Mouse (Mus musculus): ENCODE data around the gene Dlgap1.

The Dlgap1 gene

DNA sequence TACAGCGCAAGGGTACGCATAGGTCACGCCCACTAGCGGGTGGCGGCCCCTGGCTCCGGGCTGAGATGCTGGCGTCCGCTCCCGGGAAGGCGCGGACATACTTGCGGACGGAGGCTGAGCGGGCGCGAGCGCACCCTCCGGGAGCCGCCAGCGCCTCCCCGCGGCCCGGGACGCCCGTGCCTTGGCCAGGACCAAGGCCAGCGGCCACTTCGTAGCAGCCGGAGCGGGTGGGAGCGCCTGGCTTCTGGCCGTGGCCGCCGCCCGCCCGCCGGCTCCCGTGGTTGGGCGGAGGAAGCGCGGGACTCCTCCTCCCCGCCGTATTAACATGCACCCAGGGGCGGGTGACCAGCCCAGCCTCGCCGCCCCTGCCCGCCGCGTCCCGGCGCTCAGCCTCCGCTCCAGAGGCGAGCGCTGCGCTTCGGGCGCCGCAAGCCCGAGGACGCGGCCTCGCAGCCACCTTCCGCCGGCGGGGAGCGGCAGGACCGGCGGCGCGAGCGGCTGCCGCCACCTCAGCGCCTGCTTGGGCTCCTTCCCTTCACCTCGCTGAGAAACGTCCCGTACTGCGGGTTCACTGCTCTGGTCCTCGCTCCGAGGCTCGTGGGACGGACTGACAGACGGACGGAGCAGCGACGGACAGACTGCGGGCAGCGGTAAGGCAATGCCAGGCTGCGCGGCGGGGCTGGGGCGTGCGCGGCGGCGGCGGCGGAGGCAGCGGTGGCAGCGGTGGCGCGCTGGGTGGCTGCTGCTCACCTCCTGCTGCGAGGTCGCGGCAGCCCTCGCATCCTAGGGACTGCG lies at the start of gene Dlgap1:
TSS of gene Dlgap1 (plus strand) at position 53 of the 795 bp plus-strand sequence.
- no peak for DNase-seq (ENCODE audit: low spot score)

- no peak for DNase-seq (ENCODE audit: low spot score)
Observed at GRCm38 (mm10) chr17:69954936-69955335, 13.9 kb upstream of the Dlgap1 start.

- DNase-seq (ENCODE audit: low spot score), result no peak
Observed at GRCm38 (mm10) chr17:69969816-69970750, 1.2 kb downstream of the Dlgap1 start.

GRCm38 (mm10) chr17:69973081-69973480 lies 4.2 kb downstream of the Dlgap1 start:
- DNase-seq (ENCODE audit: low spot score), result no peak

GRCm38 (mm10) chr17:69973991-69974390 lies 5.1 kb downstream of the Dlgap1 start:
- DNase-seq (ENCODE audit: low spot score), result no peak

- no peak for DNase-seq (ENCODE audit: low spot score)
Observed at GRCm38 (mm10) chr17:69982236-69982923, 13.5 kb downstream of the Dlgap1 start.

GRCm38 (mm10) chr17:69996406-69996805 lies 27.5 kb downstream of the Dlgap1 start:
- no peak for DNase-seq (ENCODE audit: low spot score)

- no peak for DNase-seq (ENCODE audit: low spot score)
Observed at GRCm38 (mm10) chr17:70002026-70002425, 33.2 kb downstream of the Dlgap1 start.

DNA sequence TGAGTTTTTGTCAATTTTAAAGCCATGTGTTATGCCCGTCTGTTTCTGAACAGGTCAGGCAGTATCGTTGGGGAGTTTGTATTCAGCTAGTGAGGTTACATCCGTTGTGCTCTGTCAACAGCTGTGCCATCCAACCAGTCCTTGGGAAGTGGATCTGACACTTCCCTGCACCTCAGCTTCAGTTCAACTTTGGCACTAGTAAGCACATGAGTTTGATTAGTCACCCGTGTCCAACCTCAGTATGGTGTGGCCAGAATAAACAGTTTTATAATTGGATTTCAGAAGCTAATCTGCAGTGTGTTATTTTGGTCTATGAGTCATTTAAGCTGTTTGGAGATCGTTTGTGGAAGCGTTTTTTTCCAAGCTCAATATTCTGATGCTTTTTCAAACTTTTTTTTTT lies 35.8 kb downstream of the Dlgap1 start:
- DNase-seq (ENCODE audit: low spot score), result no peak

GRCm38 (mm10) chr17:70007607-70008006 lies 38.7 kb downstream of the Dlgap1 start:
- no peak for DNase-seq (ENCODE audit: low spot score)

DNA sequence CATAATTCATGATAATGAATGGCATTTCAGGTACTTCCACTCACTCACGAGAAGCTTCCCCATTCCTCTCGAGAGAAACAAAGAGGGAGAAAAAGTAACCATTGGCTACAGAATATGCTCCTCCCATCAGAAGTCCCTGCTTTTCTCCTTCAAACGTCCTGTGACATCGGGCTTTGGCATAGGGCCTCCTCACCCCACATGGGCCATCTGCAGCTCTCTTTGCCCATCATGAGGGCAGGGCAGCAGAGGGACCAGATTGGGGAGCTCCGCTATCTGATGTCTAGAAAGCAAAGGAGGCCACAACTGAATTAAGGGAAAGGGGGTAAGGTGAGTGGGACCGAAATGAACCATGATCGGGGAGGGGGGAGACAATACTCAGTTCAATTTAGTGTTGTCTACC lies 47.6 kb downstream of the Dlgap1 start:
- DNase-seq (ENCODE audit: low spot score), result no peak

DNA sequence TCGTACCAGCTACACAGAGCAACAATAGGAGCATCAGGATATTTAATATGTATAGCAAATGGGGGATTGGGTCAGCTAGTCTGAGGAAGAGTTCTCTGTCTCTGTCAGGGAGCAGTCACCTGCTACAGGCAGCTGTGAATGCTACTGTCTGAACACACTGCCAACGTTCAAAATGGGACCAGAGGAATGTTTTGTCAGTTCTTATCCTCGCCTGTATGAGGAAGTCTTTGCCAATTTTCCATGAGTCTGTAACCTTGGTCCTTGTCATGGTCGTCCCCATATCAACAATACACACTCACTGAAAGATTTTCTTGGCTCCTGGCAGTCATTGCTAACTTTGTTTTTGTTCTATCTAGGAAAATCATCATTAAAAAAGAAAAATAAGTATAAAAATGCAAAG lies 51.5 kb downstream of the Dlgap1 start:
- no peak for DNase-seq (ENCODE audit: low spot score)

DNA sequence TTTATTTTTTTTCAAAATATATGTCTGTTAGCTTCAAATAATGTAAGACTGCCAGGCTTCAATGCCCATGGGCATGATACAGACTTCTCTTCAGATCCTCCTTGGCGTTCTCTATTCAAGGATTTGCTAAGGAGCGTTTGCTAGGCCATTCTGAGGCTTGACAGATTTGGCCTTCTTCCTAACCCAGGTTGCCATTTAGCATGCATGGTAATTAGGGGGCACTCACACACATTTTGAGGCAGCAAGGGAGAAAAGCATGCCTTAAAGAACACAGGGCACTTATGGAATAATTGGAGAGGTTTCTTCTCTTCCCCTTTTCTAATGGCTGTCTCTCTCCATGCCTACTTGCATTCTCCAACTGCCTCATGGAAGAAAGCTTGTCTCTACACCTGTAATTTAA lies 53.7 kb downstream of the Dlgap1 start:
- no peak for DNase-seq (ENCODE audit: low spot score)

DNA sequence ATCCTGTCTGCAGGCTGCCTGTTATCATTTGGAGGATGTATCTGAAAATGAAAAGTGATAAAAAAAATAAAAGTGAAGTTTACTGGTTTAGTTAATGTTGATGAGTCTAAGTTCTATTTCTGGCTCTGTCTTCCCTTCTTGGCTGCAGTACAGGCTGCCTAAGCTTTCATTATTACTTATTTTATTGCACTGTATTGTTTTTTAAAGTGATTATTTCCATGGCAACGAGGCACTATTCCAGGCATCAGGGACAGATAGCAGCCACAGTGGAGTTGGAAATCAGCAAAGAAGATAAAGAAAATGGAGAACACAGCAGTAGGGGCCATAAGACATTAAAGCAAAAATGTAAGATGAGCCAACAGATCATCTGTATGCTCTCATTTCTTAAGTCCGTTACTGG lies 66.0 kb downstream of the Dlgap1 start:
- DNase-seq (ENCODE audit: low spot score), result peak; percentile 56

DNA sequence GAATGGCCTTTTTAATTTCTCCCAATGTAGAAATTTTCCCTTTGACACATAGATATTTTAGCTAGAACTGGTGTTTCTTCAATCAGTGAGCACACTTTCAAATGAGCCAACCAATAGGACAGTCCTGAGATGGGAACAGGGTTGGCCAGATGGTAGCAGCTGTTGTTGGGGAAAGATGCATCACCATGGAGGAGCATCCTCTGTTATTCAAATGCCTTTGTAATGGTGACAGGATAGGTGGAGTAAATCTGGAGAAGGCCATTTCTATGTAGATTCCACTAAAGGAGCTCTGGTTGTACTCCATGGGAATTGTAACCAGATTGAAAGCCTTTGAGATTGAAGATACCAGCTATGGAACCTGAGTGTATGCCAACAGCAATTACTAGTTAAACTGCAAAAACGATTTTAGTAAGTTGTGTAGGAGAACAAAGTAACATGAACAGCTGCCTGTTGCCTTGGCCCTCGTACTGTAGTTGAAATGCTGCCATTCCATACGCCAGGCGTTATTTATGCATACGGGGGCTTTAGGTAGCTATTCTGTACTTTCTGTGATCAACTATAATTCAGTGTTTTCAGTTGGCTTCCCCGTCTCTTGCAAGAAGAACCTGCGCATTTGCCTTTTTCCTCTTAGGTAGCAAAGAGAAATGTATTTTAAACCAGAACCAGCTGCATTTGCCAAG lies 72.0 kb downstream of the Dlgap1 start:
- peak; percentile 26 for DNase-seq (ENCODE audit: low spot score)

GRCm38 (mm10) chr17:70068281-70068680 lies 99.4 kb downstream of the Dlgap1 start:
- no peak for DNase-seq (ENCODE audit: low spot score)

DNA sequence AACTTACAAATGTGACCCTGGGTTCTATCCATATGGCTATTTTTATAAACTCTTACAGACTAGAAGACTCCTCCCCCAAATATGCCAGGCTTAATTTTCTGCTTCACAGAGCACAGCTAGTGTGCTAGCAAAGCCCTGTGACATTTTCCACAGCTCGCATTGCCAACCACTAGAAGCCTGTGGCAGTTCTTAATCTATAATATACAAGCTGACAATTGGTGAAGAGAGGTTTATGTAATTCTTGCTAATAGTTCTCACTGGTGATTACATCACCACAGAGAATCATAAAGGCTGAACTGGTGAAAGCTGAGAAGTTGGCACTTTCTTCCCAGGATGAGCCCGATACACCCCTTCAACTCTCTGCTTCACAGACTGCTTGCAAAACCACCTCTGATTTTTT lies 103.2 kb downstream of the Dlgap1 start:
- no peak for DNase-seq (ENCODE audit: low spot score)

DNA sequence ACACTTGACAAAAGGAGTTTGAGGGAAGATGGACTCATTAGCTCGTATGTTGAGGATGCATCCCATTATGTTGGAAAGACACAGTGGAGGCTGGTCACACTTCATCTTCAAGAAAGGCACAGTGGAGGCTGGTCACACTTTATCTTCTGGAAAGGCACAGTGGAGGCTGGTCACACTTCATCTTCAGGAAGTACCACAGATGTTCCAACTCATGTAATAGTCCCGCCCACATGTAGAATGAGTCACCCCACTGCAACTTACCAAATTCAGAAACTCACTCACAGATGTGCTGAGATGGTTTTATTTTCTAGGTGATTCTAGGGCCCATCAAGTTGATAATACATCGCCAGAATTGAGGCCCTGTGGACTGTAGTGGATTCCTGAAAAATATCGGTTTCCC lies 119.3 kb downstream of the Dlgap1 start:
- no peak for DNase-seq (ENCODE audit: low spot score)

GRCm38 (mm10) chr17:70090737-70091136 lies 121.9 kb downstream of the Dlgap1 start:
- no peak for DNase-seq (ENCODE audit: low spot score)

GRCm38 (mm10) chr17:70129151-70129550 lies 160.3 kb downstream of the Dlgap1 start:
- DNase-seq (ENCODE audit: low spot score), result no peak

DNA sequence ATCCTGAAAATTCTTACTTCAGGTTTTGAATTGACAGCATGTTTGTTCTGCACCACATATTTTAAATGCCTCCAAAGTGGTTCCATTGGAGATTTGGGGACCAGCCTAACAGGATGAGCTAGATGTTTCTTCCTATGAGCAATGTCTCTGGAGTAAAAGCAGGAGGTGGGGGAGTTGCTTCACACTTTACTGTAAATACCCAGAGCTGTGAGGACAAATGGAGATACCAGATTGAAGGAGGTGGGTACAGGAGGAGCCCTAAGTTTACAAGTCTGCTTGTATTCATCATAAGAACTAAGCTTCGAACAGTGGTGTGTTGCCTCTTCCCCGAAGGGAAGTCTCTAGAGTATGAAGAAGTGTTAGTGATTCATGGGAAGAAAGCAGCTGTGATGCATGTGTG lies 201.0 kb downstream of the Dlgap1 start:
- no peak for DNase-seq (ENCODE audit: low spot score)

GRCm38 (mm10) chr17:70172500-70173036 lies 203.7 kb downstream of the Dlgap1 start:
- DNase-seq (ENCODE audit: low spot score), result no peak
